Mouse (Mus musculus) CH12F3 (cell line): Measurements from ENCODE around the gene Sdk1.
"Not testable (repeated sequence)": the region's sequence is repeated elsewhere in the genome, so short reads cannot be mapped to it uniquely, and the experiment has no call there.

ENCODE experiments used
- in situ Hi-C: fragments of 300-500 bp; cut with MboI; formaldehyde crosslinking; loops from 2 replicates; pipeline ENCODE4 v1.14.3; 2020; ENCODE audit warnings: low sequenced_read_pairs

Gene Sdk1

DNA sequence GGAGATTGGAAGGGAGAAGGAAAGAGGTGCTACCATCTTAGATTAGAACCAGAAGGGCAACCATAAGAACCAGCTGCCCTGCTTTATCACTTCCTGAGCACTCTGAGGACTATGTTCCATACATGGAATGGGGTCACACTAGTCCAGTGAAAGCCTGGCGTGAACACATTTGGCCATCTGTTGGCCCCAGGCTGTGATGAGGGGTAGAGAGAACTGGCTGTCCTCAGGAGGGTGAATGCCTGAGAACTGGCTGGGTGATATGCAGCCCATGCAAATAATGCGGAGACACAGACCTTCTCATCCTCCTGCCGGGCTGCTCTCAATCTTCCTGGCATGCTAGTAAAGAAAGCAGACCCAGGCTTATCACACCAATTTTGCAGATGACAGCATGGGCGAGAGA, 384.1 kb downstream of the Sdk1 start:
- in situ Hi-C loops, result no loop called here

DNA sequence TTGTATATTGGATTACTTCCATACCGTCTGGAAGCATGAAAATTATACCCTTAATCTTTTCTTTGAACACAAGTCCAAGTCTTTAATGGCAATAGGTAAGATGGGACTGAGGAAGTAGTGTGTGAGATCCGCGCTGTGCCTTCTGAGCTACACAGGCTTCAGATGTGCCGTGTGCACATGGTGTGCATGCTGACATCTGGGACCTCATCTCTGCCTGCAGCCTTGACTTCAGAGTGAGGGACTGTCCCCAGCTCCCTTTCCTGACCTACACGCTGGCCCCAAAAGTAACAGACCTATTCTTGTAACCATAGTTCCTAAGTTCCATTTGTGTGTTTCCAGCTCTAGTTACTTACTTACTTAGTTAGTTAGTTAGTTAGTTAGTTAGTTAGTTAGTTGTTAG, 390.4 kb downstream of the Sdk1 start:
- in situ Hi-C loops, result no loop called here

DNA sequence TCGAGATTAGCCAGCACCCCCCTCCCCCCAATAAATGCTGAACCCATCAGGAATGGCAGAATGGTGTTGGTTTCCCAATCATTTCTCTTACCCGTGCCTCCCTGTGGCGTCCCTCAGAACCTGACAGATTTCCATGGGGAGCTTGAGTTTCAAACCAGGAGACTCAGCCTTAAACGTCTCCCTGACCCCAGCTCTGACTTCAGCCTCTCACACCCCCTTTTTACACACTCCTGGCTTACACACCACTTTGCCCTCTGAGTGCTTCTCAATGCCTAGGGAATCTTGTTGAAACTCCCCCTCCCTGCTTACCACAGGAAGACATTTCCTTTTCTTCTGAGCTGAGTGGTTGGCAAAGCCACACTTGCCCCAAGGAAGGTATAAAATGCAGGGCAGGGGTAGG, 392.0 kb downstream of the Sdk1 start:
- in situ Hi-C loops, result no loop called here

DNA sequence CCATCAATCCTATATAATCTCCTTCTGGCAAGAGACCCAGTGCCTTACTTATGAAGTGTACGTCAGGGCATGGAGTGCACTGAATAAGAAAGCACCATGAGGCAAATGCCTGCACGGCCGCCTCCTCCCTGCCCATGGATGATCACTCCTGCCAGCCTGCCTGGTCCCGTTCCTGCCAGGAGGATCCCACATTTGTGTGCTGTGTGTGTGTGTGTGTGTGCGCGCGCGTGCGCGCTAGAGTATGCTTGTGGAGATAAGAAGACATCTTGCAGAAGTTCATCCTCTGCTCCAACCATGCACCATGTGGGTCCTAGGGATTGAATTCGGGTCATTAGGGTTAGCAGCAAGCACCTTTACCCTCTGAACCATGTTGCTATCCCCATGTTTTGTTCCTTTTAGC, 395.1 kb downstream of the Sdk1 start:
- in situ Hi-C loops, result no loop called here

DNA sequence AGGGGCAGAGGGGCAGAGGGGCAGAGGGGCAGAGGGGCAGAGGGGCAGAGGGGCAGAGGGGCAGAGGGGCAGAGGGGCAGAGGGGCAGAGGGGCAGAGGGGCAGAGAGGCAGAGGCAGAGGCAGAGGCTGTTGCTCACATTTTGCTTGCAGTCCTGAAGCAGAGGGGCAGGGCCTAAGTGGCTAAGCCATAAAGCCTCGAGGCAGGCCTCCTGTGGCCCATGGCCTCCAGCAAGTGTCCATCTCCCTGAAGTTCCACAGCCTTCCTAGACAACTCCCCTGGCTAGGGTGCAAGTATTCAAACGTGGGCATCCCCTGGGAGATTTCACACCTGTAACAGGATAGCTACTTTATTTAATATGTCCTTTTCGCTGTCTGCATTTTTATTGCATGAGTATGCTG, 395.8 kb downstream of the Sdk1 start:
- in situ Hi-C loops, result not testable (repeated sequence)

DNA sequence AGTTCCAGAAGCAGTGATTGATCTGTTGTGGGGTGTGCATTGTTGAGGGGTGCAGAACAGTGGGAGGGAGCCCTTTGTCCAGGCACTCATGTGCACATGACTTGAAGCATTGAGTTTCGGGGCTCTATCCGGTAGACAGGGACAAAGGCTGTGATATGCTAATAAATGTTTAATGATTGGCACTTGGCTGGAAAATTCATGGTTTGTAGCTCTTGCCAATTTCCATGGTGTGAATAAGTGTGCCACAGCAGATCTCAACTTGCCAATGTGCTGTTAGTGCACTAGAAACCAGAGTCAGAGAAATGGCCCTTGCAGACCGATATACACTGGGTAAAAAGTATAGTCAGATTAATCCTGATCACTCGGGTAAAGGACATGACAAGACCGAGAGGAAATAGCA, 404.4 kb downstream of the Sdk1 start:
- in situ Hi-C loops, result no loop called here

DNA sequence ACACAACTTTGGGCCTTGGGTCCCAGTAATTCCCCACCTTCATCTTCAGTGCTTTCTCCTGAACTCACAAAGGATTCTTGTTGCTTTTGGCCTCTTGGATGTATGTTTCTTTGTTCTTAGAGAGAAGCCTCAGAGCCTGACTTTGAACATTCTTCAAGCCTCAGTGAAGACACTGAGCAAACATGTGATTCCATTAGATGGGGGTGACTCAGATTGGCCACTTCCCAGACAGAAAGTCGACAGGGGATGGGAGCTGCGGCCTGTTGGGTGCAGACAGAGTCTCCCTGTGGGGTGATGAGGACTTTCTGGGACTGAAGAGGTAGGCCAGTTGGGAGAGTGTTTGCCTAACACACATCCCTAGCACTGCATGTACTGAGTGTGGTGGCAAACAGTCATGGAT, 405.3 kb downstream of the Sdk1 start:
- in situ Hi-C loops, result no loop called here

DNA sequence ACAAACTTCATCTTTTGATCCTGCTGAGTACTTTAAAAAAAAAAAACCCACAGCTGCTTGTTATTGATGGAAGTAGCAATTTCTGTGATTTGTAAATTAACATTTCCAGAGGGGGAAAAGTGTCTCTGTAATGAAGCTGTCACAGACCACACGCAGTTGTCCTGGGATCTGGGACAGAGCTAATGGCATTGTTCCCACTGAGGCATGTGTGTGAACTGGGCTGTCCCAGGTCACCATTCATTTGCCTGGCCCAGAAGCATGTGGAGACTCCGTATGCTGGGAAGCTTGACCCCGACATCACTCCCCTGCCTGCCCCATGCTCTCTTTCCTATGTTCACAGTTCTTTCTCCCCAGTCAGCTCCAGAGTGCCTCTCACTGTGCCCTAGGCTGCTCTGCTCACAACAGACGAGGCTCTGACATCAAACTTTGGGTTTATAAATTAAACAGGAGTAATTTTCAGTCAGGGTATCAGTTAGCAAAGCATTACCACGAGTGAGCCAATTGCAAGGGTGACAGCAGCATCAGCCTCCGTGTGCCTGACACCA, 408.6 kb downstream of the Sdk1 start:
- in situ Hi-C loops, result no loop called here

DNA sequence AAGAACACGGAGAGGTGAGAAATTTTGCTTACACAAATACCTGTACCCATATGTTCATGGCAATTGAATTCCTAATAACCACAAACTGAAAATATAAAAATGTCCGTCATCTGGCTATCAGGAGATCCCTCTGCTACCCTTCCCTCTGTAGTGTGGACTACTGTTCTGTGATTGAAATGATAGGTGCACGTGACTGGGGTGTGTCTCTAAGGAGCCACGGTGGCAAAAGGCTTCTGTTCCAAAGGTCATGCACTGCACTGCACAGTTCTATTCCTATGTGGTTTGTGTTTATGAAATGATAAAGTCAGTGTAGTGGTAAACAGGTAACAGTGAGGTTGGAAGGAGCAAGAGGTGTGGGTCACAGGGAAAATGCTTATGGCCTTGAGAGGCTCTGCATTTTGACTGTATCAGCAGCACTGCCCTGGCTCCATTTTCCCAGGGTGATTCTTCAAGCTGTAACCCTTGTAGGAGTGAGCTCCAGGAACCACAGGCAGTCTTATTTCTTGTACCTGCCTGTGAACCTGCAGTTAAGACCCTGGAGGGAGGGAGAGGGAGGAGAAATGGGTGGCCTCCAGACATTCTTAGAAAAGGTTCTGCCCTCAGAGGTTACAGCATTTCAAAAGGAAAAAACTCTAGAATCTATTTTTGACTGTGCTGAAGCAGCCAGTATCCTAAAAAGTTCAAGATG, 410.5 kb downstream of the Sdk1 start:
- in situ Hi-C loops, result no loop called here

DNA sequence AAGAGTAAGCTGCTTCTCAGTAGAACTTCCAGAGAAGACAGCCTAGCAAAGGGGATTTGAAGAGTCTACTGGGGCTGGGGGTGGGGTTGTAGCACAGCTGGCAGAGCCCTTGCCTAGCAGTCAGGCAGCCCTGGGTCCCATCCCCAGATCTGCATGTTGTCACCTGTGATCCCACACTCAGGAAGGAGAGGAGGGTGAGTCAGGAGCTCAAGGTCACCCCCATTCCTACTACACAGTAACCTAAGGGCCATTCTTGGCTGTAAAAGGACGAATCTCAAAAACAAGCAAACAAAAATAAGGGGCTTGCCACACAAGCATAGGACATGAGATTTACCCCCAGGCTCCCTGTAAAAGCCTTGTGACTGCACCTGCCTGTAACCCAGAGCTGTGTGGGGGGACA, 435.1 kb downstream of the Sdk1 start:
- in situ Hi-C loops, result no loop called here

DNA sequence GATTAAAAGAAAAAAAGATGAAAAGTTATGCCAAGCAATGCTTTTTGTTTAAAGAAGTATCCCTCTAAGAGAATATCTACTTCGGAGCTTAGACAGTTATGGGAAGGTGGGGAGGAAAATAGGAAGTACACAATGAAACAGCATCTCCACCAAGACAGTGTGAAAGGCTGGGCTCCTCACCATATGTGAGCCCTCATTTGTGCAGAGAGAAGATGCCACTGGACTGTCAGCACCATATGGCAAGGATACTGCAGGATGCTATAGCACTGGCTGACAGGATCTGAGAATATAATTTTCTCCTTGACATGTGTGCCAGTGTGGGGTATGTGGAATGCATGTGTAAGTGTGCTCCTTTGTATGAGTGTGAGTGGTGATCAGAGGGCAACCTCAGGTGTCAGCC, 435.7 kb downstream of the Sdk1 start:
- in situ Hi-C loops, result no loop called here

DNA sequence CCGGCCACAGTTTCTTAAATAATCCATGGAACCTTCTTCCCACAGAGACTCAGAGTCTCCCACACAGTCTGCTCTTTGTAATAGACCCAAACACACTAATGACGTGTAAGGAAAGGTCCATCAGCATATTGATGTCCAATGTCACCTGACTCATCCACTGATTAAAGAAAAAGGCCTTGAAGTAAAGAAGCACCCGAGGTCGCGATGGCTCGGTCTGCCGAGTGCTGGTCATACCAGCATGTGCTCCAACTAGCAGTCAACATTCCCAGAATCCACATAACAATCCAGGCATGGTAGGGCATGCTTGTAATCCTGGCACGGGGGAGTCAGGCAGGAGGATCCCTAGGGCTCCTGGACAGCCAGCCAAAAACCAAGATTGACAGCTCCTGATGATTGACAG, 436.6 kb downstream of the Sdk1 start:
- in situ Hi-C loops, result no loop called here

DNA sequence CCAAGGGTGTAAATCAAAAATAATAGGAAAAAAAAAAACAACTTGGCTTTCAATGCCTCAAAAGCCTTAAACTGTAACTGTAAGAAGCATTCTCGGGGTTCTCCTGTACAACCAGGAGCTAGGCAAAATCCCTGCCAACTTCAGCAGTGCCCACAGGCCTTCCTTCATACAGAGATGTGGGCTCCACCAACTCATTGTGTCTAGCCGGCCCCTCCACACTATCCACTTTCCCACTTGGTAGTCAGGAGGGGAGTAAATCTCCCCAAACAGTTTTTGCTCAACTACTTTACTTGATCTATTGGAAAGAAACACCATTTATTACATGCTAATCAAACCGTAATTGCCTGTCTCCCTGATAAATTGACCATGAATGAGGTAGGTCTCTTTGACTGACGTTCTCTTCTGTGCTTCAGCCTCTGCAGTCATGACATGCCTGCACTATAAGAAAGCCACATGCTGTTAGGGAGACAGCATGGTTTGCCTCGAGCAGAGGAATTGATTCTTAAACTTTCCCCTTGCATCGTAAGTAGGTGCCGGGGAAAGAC, 445.7 kb downstream of the Sdk1 start:
- in situ Hi-C loops, result no loop called here

DNA sequence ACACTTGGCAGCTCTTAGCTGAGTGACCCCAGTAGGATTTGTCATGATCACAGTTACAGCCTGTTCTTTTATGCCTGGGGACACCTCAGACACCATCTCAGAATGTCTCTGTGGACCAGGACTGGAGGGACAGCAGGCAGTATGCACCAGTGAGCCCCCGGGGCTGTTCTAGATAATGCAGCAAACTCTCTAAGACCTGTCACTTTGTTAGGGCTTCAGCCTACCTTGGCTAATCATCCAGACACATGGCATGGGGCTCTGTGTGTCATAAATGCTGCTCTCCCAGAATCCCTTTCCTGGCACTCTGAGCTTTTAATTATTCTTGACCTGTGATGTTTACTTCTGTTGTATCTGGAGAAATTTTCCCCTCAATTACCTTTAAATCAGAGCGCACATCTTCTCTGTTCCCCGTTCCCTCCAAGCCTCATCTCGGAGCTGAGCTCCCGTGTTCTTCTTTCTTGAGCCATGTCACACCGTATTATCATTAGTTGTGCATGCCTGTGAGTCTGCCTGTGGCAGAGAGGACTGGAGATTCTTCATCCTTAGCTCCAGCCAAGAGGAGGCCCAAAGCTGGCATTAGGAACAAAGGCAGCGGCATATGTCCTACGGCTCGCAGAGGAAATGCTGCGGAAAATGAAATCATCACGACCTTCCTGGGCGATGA, 448.3 kb downstream of the Sdk1 start:
- in situ Hi-C loops, result no loop called here

DNA sequence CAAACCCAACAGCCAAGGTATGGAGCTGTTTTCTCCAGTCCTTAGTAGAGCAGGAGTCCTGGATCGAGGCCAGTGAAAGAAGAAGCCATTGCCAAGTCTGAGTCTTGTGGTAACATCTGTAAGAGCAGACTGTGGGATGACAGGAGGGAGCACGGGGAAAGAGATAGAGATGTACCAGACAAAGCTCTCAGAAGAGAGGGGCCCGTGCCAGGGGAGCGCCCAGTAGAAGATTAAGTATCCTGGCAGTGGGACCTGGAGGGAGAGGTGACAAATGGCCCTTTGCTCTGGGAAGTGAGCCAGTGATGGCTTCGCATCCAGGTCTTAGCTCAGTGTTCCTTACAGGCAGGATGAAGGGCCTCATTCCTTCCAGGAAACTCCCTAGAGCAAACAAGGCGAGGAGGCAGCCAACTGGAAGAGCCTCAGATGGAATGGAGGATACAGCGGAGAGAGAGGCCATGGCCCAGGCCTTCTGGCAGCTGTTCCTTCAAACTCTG, 450.2 kb downstream of the Sdk1 start:
- in situ Hi-C loops, result no loop called here

DNA sequence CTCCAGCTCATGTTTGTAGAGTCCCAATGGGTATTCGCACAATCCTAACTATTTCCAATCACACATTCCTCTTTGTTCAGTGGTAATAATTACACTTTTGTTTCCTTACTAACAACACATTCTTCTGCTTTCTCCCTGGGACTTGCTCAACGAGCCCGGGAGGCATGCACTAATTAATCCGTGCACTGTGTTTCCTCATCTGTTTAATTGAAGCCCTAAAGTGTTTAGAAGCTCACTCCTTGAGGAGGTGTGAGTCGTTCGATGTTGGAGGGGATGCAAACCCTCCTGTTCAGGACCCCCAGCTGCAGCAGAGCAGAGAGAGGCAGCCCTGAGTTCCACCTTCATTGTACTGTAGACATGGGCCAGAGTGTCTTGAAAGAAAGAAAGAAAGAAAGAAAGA, 452.4 kb downstream of the Sdk1 start:
- in situ Hi-C loops, result no loop called here

DNA sequence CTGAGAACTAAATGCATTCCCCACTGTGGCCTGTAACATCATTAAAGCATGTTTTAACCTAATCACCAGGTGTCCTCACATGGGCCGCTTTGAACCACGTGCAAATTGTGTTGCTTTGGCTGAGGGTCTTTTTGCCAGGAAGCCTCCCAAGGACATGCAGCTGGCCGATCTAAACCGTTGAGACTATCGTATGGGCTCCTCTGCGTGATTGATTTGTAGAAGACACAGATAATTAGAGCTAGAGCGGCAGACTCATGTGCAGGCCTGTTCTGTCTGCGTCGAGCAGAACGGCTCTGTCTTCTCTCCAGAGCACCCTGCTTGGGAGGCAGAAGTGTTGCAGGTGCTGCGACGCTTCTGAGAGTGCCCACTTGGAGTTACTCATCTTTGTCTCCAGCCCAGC, 453.6 kb downstream of the Sdk1 start:
- in situ Hi-C loops, result no loop called here

DNA sequence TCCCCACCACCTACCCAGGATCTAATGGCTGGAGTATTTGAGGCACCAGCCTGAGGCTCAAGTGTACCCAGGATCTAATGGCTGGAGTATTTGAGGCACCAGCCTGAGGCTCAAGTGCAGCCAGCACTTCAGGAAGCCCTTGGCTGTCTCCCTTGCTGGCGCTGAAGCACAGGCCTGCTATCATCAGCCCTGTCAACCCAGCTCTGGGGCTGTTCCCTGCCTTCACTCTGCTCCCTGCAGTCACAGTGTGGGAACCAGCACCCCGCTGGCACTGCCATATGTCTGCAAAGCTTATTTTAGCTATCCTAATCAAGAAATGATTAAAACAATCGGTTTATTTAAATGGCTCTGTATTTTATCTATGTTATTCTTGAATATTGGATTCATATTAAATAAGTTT, 457.1 kb downstream of the Sdk1 start:
- in situ Hi-C loops, result no loop called here

DNA sequence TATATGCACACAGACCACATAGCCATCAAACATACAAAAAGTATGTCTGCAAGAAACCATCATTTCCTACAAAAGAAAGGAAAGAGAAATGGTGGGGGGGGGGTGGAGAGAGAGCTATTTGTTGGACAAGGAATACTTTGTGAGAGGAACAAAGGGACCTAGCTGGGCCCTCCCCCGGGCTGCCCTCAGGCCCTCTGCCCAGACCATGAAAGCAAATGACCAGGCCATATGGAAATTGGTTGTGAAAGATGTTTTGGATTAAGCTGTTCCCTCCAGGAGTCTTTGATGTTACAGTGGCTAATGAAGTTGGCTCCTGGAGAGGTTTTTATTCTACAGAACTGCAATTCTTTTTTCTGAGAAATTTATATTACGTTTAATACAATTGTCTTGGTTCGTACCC, 479.5 kb downstream of the Sdk1 start:
- in situ Hi-C loops, result no loop called here

DNA sequence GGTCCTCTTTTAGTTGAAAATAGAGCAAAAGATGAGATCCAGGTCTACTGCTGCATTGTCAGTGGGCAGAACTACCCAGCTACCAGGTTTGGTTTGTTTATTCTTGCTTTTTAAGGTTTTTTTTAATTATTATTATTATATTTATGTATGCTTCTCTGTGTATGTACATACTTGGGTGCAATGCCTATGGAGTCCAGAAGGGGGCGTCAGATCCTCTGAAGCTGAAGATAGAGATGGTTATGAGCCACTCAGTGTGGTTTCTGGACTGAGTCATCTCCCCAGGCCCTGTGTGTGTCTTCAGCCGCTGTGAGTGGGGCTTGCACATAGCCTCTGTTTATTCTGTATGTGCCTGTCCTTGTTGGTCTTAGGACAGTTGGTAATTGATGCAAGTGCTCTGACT, 486.7 kb downstream of the Sdk1 start:
- in situ Hi-C loops, result no loop called here

DNA sequence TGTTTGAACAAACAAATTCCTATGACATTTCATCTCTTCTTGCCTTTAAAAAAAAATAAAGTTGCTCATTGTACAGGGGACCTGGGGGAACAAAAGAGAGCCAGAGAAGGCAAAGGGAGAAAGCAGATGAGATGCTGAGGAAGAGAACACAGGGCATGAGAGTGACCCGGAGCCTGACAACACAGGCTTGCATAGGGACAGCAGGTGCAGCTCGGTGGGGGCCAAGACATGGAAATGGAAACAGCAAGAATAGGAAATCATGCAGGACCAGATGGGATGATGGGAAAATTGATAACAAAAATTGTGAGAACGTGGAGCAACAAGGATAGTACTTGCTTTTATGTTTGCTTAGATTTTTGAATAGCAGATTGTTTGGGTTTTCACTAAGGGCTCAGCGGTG, 488.7 kb downstream of the Sdk1 start:
- in situ Hi-C loops, result no loop called here

DNA sequence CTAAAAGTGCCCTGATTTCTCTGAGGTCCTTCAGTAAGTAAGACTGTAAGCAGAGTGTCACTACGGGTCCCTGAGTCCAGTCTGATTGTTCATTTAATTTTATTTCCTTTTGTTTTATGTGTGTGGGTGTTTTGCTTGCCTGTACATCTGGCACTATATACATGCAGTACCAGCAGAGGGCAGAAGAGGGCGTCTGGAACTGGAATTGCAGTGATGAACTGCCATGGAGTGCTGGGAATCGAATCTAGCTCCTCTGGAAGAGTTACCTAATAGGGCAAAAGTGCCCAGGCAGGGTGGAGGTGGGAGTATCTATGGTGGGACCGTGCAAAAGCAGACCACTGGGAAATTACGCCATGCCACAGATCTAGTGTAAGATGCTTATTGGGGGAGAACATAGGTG, 497.4 kb downstream of the Sdk1 start:
- in situ Hi-C loops, result no loop called here
